Comparison of ENCODE assay signal across 9 mouse cellular contexts in the genomic region with DNA sequence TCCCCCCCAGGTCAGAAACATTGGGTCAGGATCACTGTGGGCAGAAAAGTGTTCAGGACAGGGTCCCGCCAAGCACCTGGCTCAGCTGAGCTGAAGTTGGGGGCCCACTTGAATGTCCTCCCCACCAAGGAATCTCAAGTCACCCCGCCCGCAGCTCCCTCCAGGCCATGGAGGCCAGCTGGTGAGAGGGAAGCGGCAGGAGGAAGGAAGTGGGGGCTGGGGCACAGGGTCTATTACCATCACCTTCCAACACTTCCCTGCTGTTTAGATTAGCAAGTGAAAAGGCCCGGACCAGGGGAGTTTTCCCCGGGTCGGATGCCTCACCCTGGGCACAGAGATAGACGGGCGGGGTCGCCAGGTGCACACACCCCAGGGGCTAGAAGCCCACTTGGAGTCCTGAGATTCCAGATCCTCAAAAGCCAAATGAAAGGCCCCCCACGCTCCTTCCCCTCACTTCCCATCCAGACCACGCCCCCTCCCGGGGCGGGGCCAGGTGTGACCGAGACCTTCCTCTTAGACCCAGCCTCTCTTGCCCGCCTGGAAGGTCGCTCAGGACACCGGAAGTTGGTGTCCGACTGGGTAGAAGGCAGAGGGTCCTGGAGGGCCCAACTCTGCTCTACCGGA. TPM values are rescaled to one million over a fixed set of nuclear protein-coding genes. Genes with fewer than 3 reads are reported as not detected.
DNase-seq lines count a peak whose midpoint lies in the region; ATAC-seq and TF ChIP-seq lines count a peak whose summit lies in the region.
"Had no signal": no experiment of that assay in that cellular context is flagged by ENCODE, and none has a peak within 500 bp of the region (broad histone marks: within the 10 kb centered on the region; RNA-seq: fewer than 3 reads in every experiment).

No protein-coding gene starts in this region.

- H3K36me3 ChIP-seq in embryonic facial prominence, embryonic 15.5 days, result no peaks in the 10 kb centered on the region
- H3K36me3 ChIP-seq in hindbrain, embryonic 16.5 days (ENCODE audit: control insufficient read depth, insufficient read depth, low read length), result no peaks in the 10 kb centered on the region
- H3K36me3 ChIP-seq in liver, embryonic 12.5 days, result no peaks in the 10 kb centered on the region
- no peaks in the 10 kb centered on the region for H3K36me3 ChIP-seq in neural tube, embryonic 13.5 days

- 17% methylated on average over 20 of the region's 20 CpGs for WGBS in lung, adult 2 months
- 20% methylated on average over 20 of the region's 20 CpGs for WGBS in embryonic facial prominence, embryonic 15.5 days
- 16% methylated on average over 20 of the region's 20 CpGs for WGBS in hindbrain, embryonic 16.5 days
- 7% methylated on average over 20 of the region's 20 CpGs for WGBS in liver, embryonic 12.5 days (ENCODE audit: insufficient replicate concordance)
- WGBS in neural tube, embryonic 13.5 days, result 12% methylated on average over 20 of the region's 20 CpGs

- peak overlapping the region; percentile 38 for H3K4me2 ChIP-seq in embryonic facial prominence, embryonic 15.5 days (replicated peaks)
- peak overlapping the region; percentile 22 for H3K4me2 ChIP-seq in hindbrain, embryonic 16.5 days (ENCODE audit: low read length)
- peak overlapping the region; percentile 92 for H3K4me2 ChIP-seq in liver, embryonic 12.5 days
- peak overlapping the region; percentile 47 for H3K4me2 ChIP-seq in neural tube, embryonic 13.5 days

- no peak for TF ChIP-seq CTCF in lung, adult 2 months (IDR thresholded peaks at IDR 0.05; ENCODE audit: insufficient read depth, low read length)
- no peak for TF ChIP-seq CTCF in left cerebral cortex, adult 2 months (IDR thresholded peaks at IDR 0.05)

- TF ChIP-seq POLR2A in lung, adult 2 months (IDR thresholded peaks at IDR 0.05; ENCODE audit: borderline replicate concordance, extremely low read depth, low read depth, low read length), result no peak

- no peaks in the 10 kb centered on the region for H3K9me3 ChIP-seq in embryonic facial prominence, embryonic 15.5 days (replicated peaks)
- no peaks in the 10 kb centered on the region for H3K9me3 ChIP-seq in hindbrain, embryonic 16.5 days (ENCODE audit: control insufficient read depth, low read length)
- no peaks in the 10 kb centered on the region for H3K9me3 ChIP-seq in liver, embryonic 12.5 days (replicated peaks)
- no peaks in the 10 kb centered on the region for H3K9me3 ChIP-seq in neural tube, embryonic 13.5 days

- intact Hi-C loops in left cerebral cortex, adult 2 months (cut with DNase I), result no loop called here

- H3K4me3 ChIP-seq in lung, adult 2 months (replicated peaks; ENCODE audit: extremely low read depth, low read depth, low read length), result no peak overlapping the region
- peak overlapping the region; percentile 16; the same call in 1 of the 2 replicates for H3K4me3 ChIP-seq in embryonic facial prominence, embryonic 15.5 days (replicated peaks)
- H3K4me3 ChIP-seq in hindbrain, embryonic 16.5 days (ENCODE audit: low read length), result no peak overlapping the region
- H3K4me3 ChIP-seq in liver, embryonic 12.5 days, result peak overlapping the region; percentile 57
- peak overlapping the region; percentile 5; the same call in 1 of the 2 replicates for H3K4me3 ChIP-seq in neural tube, embryonic 13.5 days
- no peak overlapping the region for H3K4me3 ChIP-seq in left cerebral cortex, adult 2 months
- H3K4me3 ChIP-seq: myocyte had no signal

- no peaks in the 10 kb centered on the region for H3K27me3 ChIP-seq in embryonic facial prominence, embryonic 15.5 days
- no peaks in the 10 kb centered on the region for H3K27me3 ChIP-seq in hindbrain, embryonic 16.5 days (replicated peaks; ENCODE audit: control insufficient read depth, insufficient read depth, low read length)
- no peaks in the 10 kb centered on the region for H3K27me3 ChIP-seq in liver, embryonic 12.5 days (replicated peaks)
- no peaks in the 10 kb centered on the region for H3K27me3 ChIP-seq in neural tube, embryonic 13.5 days

- ATAC-seq in embryonic facial prominence, embryonic 15.5 days (ENCODE audit: insufficient number of reproducible peaks, low FRiP score, low TSS enrichment, low read depth), result no peak; the same call in 1 of the 2 replicates
- ATAC-seq in hindbrain, embryonic 16.5 days, result no peak
- ATAC-seq in liver, embryonic 12.5 days, result peak; percentile 69
- ATAC-seq in neural tube, embryonic 13.5 days (ENCODE audit: low read depth), result no peak

- DNase-seq in lung, adult 2 months, result peak; percentile 50
- no peak for DNase-seq in lung, postnatal 14 days
- no peak for DNase-seq in left cerebral cortex, adult 2 months (ENCODE audit: extremely low spot score in 1 of 2, low spot score in 2 of 2)
- DNase-seq in spleen, adult 12 weeks (ENCODE audit: low spot score), result no peak

- H3K9ac ChIP-seq in embryonic facial prominence, embryonic 15.5 days, result no peak overlapping the region
- no peak overlapping the region for H3K9ac ChIP-seq in hindbrain, embryonic 16.5 days (ENCODE audit: low read depth, low read length)
- peak overlapping the region; percentile 64 for H3K9ac ChIP-seq in liver, embryonic 12.5 days
- peak overlapping the region; percentile 45; the same call in 1 of the 2 replicates for H3K9ac ChIP-seq in neural tube, embryonic 13.5 days

- peaks cover 30% of the 10 kb centered on the region for H3K4me1 ChIP-seq in lung, adult 2 months (ENCODE audit: control insufficient read depth, insufficient read depth, low read length)
- H3K4me1 ChIP-seq in embryonic facial prominence, embryonic 15.5 days, result peaks cover 72% of the 10 kb centered on the region
- H3K4me1 ChIP-seq in hindbrain, embryonic 16.5 days (ENCODE audit: control insufficient read depth, insufficient read depth, low read depth, low read length), result peaks cover 46% of the 10 kb centered on the region
- H3K4me1 ChIP-seq in liver, embryonic 12.5 days, result peaks cover 64% of the 10 kb centered on the region
- H3K4me1 ChIP-seq in neural tube, embryonic 13.5 days (replicated peaks), result peaks cover 98% of the 10 kb centered on the region

- H3K27ac ChIP-seq in embryonic facial prominence, embryonic 15.5 days (replicated peaks), result no peak overlapping the region
- H3K27ac ChIP-seq in hindbrain, embryonic 16.5 days (ENCODE audit: low read depth, low read length), result no peak overlapping the region
- H3K27ac ChIP-seq in liver, embryonic 12.5 days, result 0 out of 2 replicates have a peak overlapping the region, but pooled peaks have one; percentile 48
- H3K27ac ChIP-seq in neural tube, embryonic 13.5 days (replicated peaks), result no peak overlapping the region
- H3K27ac ChIP-seq in left cerebral cortex, adult 2 months, result no peak overlapping the region

RNA-seq across cellular contexts. Expression of a gene that starts 8.2 kb away (rescaled TPM):
- polyA plus RNA-seq in lung, adult 2 months (2012; rRNA removed), result 74.1 and 114 TPM in 2 replicates
- polyA plus RNA-seq in embryonic facial prominence, embryonic 15.5 days (2015; fragmentation: Nextera tagmentation; extraction: Ambion mirVana), result 131 and 137 TPM in 2 replicates
- 24.1 and 27.7 TPM in 2 replicates for polyA plus RNA-seq in hindbrain, embryonic 16.5 days (2015; fragmentation: Nextera tagmentation; extraction: Ambion mirVana)
- 17.8 and 18.5 TPM in 2 replicates for polyA plus RNA-seq in liver, embryonic 12.5 days (2016; fragmentation: Nextera tagmentation; extraction: Ambion mirVana)
- 22.9 and 30.6 TPM in 2 replicates for polyA plus RNA-seq in neural tube, embryonic 13.5 days (2015; fragmentation: Nextera tagmentation; extraction: Ambion mirVana)
- 10 to 100 TPM; 47.3 to 47.4 TPM for total RNA-seq in left cerebral cortex, adult 2 months (2021)

RNA-seq across cellular contexts. Expression of a gene that starts 9.2 kb away (rescaled TPM):
- polyA plus RNA-seq in lung, adult 2 months (2012; rRNA removed), result 65.2 and 65.8 TPM in 2 replicates
- polyA plus RNA-seq in embryonic facial prominence, embryonic 15.5 days (2015; fragmentation: Nextera tagmentation; extraction: Ambion mirVana), result 64.7 and 71.3 TPM in 2 replicates
- 44.9 and 57.9 TPM in 2 replicates for polyA plus RNA-seq in hindbrain, embryonic 16.5 days (2015; fragmentation: Nextera tagmentation; extraction: Ambion mirVana)
- 23.1 and 24.1 TPM in 2 replicates for polyA plus RNA-seq in liver, embryonic 12.5 days (2016; fragmentation: Nextera tagmentation; extraction: Ambion mirVana)
- 73.1 and 94.2 TPM in 2 replicates for polyA plus RNA-seq in neural tube, embryonic 13.5 days (2015; fragmentation: Nextera tagmentation; extraction: Ambion mirVana)
- total RNA-seq in left cerebral cortex, adult 2 months (2021), result 10 to 100 TPM; 30.1 to 30.6 TPM

Comparison
In these comparisons a context has a peak if more than half of its experiments do, and no peak if none do; other contexts are left out.
1. H3K4me3 ChIP-seq: peak in embryonic facial prominence, embryonic 15.5 days (single experiment), liver, embryonic 12.5 days (single experiment) and neural tube, embryonic 13.5 days (single experiment); none in lung, adult 2 months (single experiment), hindbrain, embryonic 16.5 days (single experiment) and left cerebral cortex, adult 2 months (single experiment).
2. H3K4me2 ChIP-seq: peak in every context shown above with its lines; median percentile 92 in liver, embryonic 12.5 days; 47 in neural tube, embryonic 13.5 days; 38 in embryonic facial prominence, embryonic 15.5 days; 22 in hindbrain, embryonic 16.5 days.
3. H3K9ac ChIP-seq: peak in liver, embryonic 12.5 days (single experiment) and neural tube, embryonic 13.5 days (single experiment); none in embryonic facial prominence, embryonic 15.5 days (single experiment) and hindbrain, embryonic 16.5 days (single experiment).